Mouse (Mus musculus) heart, adult 2 months (tissue): ENCODE data around the gene Sox8. TPM values are rescaled to one million over a fixed set of nuclear protein-coding genes. Genes with fewer than 3 reads are reported as not detected.
A peak's percentile ranks its signal among the peaks of the same experiment; 100 is the strongest.

ENCODE experiments used
- DNase-seq, 2 experiments: peaks; one replicate each; pipeline ENCODE4 v3.0.0; 2021
- H3K27ac ChIP-seq: fragments of 200-600 bp; 2 replicates; pipeline ENCODE4 v1.8.1; 2022
- H3K27me3 ChIP-seq: fragments of 200-500 bp; 2 replicates; pipeline ENCODE4 v1.6.1; 2012; ENCODE audit warnings: mild to moderate bottlenecking, low read length, inconsistent platforms, mixed read lengths; ENCODE audit not compliant: control insufficient read depth, insufficient read depth
- H3K36me3 ChIP-seq: fragments of 200-500 bp; 2 replicates; pipeline ENCODE4 v1.6.1; 2012; ENCODE audit warnings: low read length, inconsistent platforms; ENCODE audit not compliant: control insufficient read depth, insufficient read depth
- H3K4me1 ChIP-seq: fragments of 200-500 bp; 2 replicates; pipeline ENCODE4 v1.6.1; 2011; ENCODE audit warnings: low read length; ENCODE audit not compliant: control insufficient read depth, insufficient read depth
- H3K4me3 ChIP-seq: fragments of 200-600 bp; 2 replicates; pipeline ENCODE4 v1.8.1; 2022
- H3K79me2 ChIP-seq: fragments of 200-500 bp; replicated peaks from 2 replicates; pipeline ENCODE4 v1.6.1; 2012; ENCODE audit warnings: mild to moderate bottlenecking, inconsistent platforms, low read length, moderate library complexity, mixed read lengths; ENCODE audit not compliant: control insufficient read depth, insufficient read depth
- H3K9ac ChIP-seq: fragments of 200-500 bp; 2 replicates; pipeline ENCODE4 v1.6.1; 2012; ENCODE audit warnings: low read depth, mild to moderate bottlenecking, control low read depth, inconsistent platforms, low read length, mixed read lengths
- CTCF ChIP-seq: fragments of 200-600 bp; IDR thresholded peaks from 2 replicates; pipeline ENCODE4 v1.8.1; 2022; ENCODE audit warnings: antibody characterized with exemption, mild to moderate bottlenecking, moderate library complexity
- EP300 ChIP-seq: fragments of 200-500 bp; IDR thresholded peaks from 2 replicates; pipeline ENCODE4 v1.6.1; 2011; ENCODE audit warnings: low read depth, low read length, control low read depth; ENCODE audit not compliant: insufficient read depth
- POLR2A ChIP-seq: fragments of 200-500 bp; IDR thresholded peaks from 2 replicates; pipeline ENCODE4 v1.6.1; 2011; ENCODE audit warnings: mild to moderate bottlenecking, low read depth, low read length, control low read depth; ENCODE audit not compliant: insufficient read depth
- WGBS: fragments of 180-500 bp; shearing (Covaris S2); methylation state at CpG from one replicate; pipeline ENCODE4 v1.1.7; 2018; 5-methylcytosine and 5-hydroxymethylcytosine counted together
- intact Hi-C: fragments of 180-260 bp; cut with DNase I; formaldehyde crosslinking; loops from one replicate; pipeline ENCODE4 v1.15.1; 2025
- polyA plus RNA-seq: library from polyadenylated mRNA; depleted of rRNA; stranded (reverse); fragments of >200 nt; gene quantifications from 2 replicates; pipeline ENCODE4 v1.2.3, GENCODE M21; 2012
- total RNA-seq, 2 experiments: library from RNA; stranded (reverse); gene quantifications; 2 replicates each; pipeline ENCODE4 v1.2.3; 2021

Sox8 gene
- total and polyA plus RNA-seq, 3 experiments: 0.30 to 0.57 (median 0.44) TPM

DNA sequence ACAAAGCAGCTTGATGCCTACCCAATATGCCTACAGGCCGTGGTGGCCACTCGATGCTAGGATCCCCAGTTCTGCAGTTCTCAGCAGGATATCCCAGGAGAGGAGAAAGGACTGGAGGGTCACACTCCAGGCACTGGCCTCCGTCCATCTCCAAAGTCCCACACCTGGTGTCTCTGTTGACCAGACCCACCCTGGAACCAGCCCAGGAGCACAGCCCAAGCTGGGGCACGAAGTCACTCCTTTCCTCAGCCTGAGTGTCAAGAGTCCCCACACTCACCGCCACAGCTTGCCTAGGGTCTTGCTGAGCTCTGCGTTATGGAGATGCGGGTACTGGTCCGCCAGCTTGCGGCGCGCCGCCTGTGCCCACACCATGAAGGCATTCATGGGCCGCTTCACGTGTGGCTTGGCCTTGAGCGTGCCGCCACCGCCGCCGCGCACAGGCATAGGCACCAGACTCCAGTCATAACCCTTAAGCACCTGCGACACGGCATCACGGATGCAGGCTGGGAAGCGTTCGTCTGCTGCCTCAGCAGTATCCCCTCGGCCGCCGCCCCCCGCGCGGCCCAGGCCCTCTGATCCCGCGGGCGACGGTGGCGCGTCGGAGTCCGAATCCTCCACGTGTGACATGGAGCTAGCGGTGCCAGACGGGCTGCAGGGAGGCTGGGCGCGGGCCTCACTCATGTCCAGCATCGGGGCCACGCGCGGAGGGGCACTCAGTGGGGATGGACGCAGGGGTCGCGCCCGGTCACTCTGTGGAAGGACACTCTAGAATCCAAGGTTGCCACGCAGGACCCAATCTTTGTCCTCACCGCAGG lies 446 bp downstream of the Sox8 start:
- DNase-seq: no peak
- Histone ChIP-seq H3K9ac (peak overlapping the region; percentile 71), H3K36me3 (no peaks in the 10 kb centered on the region), H3K79me2 (no peaks in the 10 kb centered on the region), H3K4me1 (peaks cover 2% of the 10 kb centered on the region; the same call in 1 of the 2 replicates), H3K27me3 (peaks cover 8% of the 10 kb centered on the region), H3K27ac (peak overlapping the region; percentile 26), H3K4me3 (peak overlapping the region; percentile 48)
- intact Hi-C loops: loop anchor here (2.0 to 5.0 kb wide), 3 partner anchors 25 to 232 kb away; no protein-coding TSS in a partner anchor
- no peak for TF ChIP-seq EP300
- TF ChIP-seq CTCF: no peak
- no peak for TF ChIP-seq POLR2A
- 13% methylated on average over 54 of the region's 54 CpGs for WGBS

DNA sequence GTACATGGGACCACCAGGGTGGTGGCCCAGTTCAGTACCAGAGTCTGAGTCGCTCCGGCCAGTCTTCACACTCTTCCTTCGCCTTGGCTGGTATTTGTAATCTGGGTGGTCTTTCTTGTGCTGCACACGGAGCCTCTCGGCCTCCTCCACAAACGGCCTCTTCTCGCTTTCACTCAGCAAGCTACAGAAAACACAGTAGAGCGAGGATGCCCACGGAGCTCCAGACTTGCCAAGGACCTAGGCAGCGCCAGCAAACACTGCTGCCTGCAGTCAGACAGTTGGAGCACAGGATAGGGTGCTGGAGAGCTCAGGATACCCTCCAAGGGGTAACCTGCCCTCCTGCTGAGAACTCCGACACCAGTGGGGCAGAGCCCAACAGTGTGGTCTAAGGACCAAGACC lies 1.6 kb downstream of the Sox8 start:
- TF ChIP-seq POLR2A (no peak), EP300 (no peak), CTCF (no peak)
- Histone ChIP-seq H3K36me3 (no peaks in the 10 kb centered on the region), H3K27me3 (peaks cover 8% of the 10 kb centered on the region), H3K4me3 (no peak overlapping the region), H3K9ac (no peak overlapping the region), H3K27ac (no peak overlapping the region), H3K4me1 (peaks cover 2% of the 10 kb centered on the region; the same call in 1 of the 2 replicates), H3K79me2 (no peaks in the 10 kb centered on the region)
- 86% methylated on average over 11 of the region's 11 CpGs for WGBS
- DNase-seq: no peak
- intact Hi-C loops: loop anchor here (2.0 to 5.0 kb wide), 2 partner anchors 130 to 233 kb away; no protein-coding TSS in a partner anchor

DNA sequence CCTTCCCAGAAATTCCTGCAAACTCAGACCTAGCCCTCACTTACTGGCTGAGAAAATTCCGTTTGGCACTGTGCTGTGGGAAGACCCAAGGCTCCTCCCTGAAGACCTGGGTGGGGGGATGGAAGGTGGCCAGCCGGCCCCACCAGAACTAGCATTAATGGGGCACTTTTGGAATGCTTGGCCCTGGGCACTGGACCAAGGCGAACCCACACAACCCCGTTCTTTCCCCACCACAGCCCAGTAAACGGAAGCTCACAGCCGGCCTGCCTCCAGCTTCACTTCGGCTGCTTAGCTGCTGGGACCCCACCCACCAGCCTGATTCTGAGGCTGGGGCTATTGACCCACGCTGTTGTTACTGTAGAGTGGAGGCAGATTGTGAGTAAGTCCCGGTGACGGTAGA lies 2.3 kb downstream of the Sox8 start:
- H3K27ac ChIP-seq: no peak overlapping the region
- DNase-seq: no peak
- peaks cover 2% of the 10 kb centered on the region; the same call in 1 of the 2 replicates for H3K4me1 ChIP-seq
- H3K27me3 ChIP-seq: peaks cover 8% of the 10 kb centered on the region
- no peak overlapping the region for H3K9ac ChIP-seq
- no peaks in the 10 kb centered on the region for H3K79me2 ChIP-seq
- no peaks in the 10 kb centered on the region for H3K36me3 ChIP-seq
- no peak overlapping the region for H3K4me3 ChIP-seq
- no peak for TF ChIP-seq EP300
- no peak for TF ChIP-seq CTCF
- no peak for TF ChIP-seq POLR2A
- 48% methylated on average over 10 of the region's 10 CpGs for WGBS
- intact Hi-C loops: loop anchor here (2.0 to 5.0 kb wide), 2 partner anchors 131 to 234 kb away; no protein-coding TSS in a partner anchor

DNA sequence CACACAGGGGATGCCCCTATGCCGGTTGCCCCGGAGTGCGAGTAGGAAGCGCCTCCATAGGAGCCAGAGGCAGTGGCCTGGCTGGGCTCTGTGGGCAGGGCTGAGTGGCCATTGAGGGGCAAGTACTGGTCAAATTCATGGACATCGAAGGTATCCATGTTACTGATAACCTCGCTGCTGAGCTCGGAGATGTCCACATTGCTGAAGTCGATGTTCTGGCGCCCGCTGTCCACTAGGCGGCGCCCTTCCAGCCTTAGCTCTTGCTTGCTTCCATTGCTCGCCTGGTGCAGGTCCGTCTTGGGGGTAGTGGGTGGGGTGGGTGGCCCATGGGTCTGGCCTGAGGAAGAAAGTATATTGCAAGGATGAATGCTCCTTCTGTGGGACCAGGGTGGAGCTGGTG lies 2.7 kb downstream of the Sox8 start:
- H3K27me3 ChIP-seq: peaks cover 8% of the 10 kb centered on the region
- TF ChIP-seq EP300 (no peak), POLR2A (no peak), CTCF (peak; percentile 80)
- H3K9ac ChIP-seq: no peak overlapping the region
- peaks cover 2% of the 10 kb centered on the region; the same call in 1 of the 2 replicates for H3K4me1 ChIP-seq
- H3K79me2 ChIP-seq: no peaks in the 10 kb centered on the region
- peak in 1 of 2 experiments; percentile 73 for DNase-seq
- H3K4me3 ChIP-seq: no peak overlapping the region
- 26% methylated on average over 14 of the region's 14 CpGs for WGBS
- H3K27ac ChIP-seq: no peak overlapping the region
- intact Hi-C loops: loop anchor here (2.0 to 5.0 kb wide), 2 partner anchors 131 to 235 kb away; no protein-coding TSS in a partner anchor
- H3K36me3 ChIP-seq: no peaks in the 10 kb centered on the region

DNA sequence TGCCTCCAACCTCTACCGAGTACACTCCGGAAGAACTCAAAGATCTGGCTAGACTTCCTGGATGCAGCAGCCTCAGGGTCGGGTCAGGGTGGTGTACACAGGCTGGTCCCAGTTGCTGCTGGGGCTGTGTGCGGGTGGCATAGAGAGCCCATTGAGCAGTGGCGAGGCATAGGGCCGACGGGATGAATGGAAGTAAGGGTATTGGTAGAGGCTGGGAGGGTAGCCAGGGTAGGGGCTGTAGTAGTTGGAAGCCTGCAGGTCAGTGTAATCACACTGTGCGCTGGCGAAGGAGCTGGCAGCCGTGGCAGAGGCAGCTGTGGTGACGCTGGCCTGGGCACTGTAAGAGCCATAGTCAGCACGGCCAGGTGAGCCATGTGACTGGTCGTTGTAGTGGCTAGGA lies 3.2 kb downstream of the Sox8 start:
- no peak overlapping the region for H3K27ac ChIP-seq
- intact Hi-C loops: loop anchor here (5.0 kb wide), 1 partner anchor 235 kb away; no protein-coding TSS in a partner anchor
- H3K4me1 ChIP-seq: peaks cover 2% of the 10 kb centered on the region; the same call in 1 of the 2 replicates

More for the DNA sequence above, 3.2 kb downstream of the Sox8 start:
- 76% methylated on average over 13 of the region's 13 CpGs for whole genome bisulfite sequencing
- Histone ChIP-seq H3K9ac (no peak overlapping the region), H3K36me3 (no peaks in the 10 kb centered on the region), H3K27me3 (peaks cover 8% of the 10 kb centered on the region), H3K79me2 (no peaks in the 10 kb centered on the region), H3K4me3 (no peak overlapping the region)
- DNase-seq: no peak
- TF ChIP-seq CTCF: no peak
- TF ChIP-seq POLR2A: no peak
- no peak for TF ChIP-seq EP300
